ENCODE assay signal across 9 mouse cellular contexts in genomic region chr8:121851716-121852115, GRCm38 (mm10). TPM values are rescaled to one million over a fixed set of nuclear protein-coding genes. Genes with fewer than 3 reads are reported as not detected.
DNase-seq lines count a peak whose midpoint lies in the region; ATAC-seq and TF ChIP-seq lines count a peak whose summit lies in the region.
"Had no signal": no experiment of that assay in that cellular context is flagged by ENCODE, and none has a peak within 500 bp of the region (broad histone marks: within the 10 kb centered on the region; RNA-seq: fewer than 3 reads in every experiment).

No protein-coding gene starts in this region.

- no peak overlapping the region for H3K4me3 ChIP-seq in liver, embryonic 16.5 days (ENCODE audit: low read depth, low read length)
- no peak overlapping the region for H3K4me3 ChIP-seq in stomach, postnatal 0 days (ENCODE audit: low read depth, low read length)
- H3K4me3 ChIP-seq in kidney, embryonic 15.5 days (replicated peaks) = no peak overlapping the region
- H3K4me3 ChIP-seq: limb, embryonic 13.5 days had no signal

- H3K27me3 ChIP-seq in liver, embryonic 16.5 days (ENCODE audit: control insufficient read depth, insufficient read depth, low read depth, low read length) = no peaks in the 10 kb centered on the region
- no peaks in the 10 kb centered on the region for H3K27me3 ChIP-seq in stomach, postnatal 0 days (ENCODE audit: control insufficient read depth, insufficient read depth, low read length)
- H3K27me3 ChIP-seq in kidney, embryonic 15.5 days = no peaks in the 10 kb centered on the region
- H3K27me3 ChIP-seq: limb, embryonic 13.5 days had no signal

- WGBS in liver, embryonic 16.5 days (ENCODE audit: insufficient replicate concordance) = 43% methylated on average over 7 of the region's 7 CpGs
- 53% methylated on average over 7 of the region's 7 CpGs for WGBS in stomach, postnatal 0 days
- WGBS in kidney, embryonic 15.5 days = 74% methylated on average over 7 of the region's 7 CpGs

- no peaks in the 10 kb centered on the region for H3K9me3 ChIP-seq in liver, embryonic 16.5 days (replicated peaks; ENCODE audit: control insufficient read depth, low read length)
- H3K9me3 ChIP-seq in stomach, postnatal 0 days (ENCODE audit: control insufficient read depth, low read length) = no peaks in the 10 kb centered on the region
- H3K9me3 ChIP-seq in kidney, embryonic 15.5 days (replicated peaks) = no peaks in the 10 kb centered on the region
- H3K9me3 ChIP-seq: limb, embryonic 13.5 days had no signal

- DNase-seq in cerebellum, adult 11-12 months = peak; percentile 34
- no peak for DNase-seq in cerebellum, adult 9-10 months
- DNase-seq in ovary, postnatal 36 days (ENCODE audit: low spot score) = peak; percentile 12
- no peak for DNase-seq in ovary, adult 18-20 months (ENCODE audit: low spot score)
- peak; percentile 42 for DNase-seq in stomach, postnatal 0 days (ENCODE audit: low spot score)
- no peak for DNase-seq in heart, postnatal 36 days

- H3K36me3 ChIP-seq in liver, embryonic 16.5 days (ENCODE audit: control insufficient read depth, insufficient read depth) = no peaks in the 10 kb centered on the region
- H3K36me3 ChIP-seq in stomach, postnatal 0 days (ENCODE audit: control insufficient read depth, insufficient read depth, low read length) = no peaks in the 10 kb centered on the region
- H3K36me3 ChIP-seq in kidney, embryonic 15.5 days = no peaks in the 10 kb centered on the region
- H3K36me3 ChIP-seq: limb, embryonic 13.5 days had no signal

- TF ChIP-seq CTCF in stomach, postnatal 0 days (IDR thresholded peaks at IDR 0.05; ENCODE audit: low read depth) = no peak

- H3K9ac ChIP-seq in liver, embryonic 16.5 days (ENCODE audit: low read depth, low read length) = peak overlapping the region; percentile 66
- H3K9ac ChIP-seq in stomach, postnatal 0 days (ENCODE audit: low read length) = peak overlapping the region; percentile 2; the same call in 1 of the 2 replicates
- H3K9ac ChIP-seq in kidney, embryonic 15.5 days = no peak overlapping the region

- ATAC-seq in liver, embryonic 16.5 days (ENCODE audit: low read depth) = no peak
- peak; percentile 13; the same call in 1 of the 2 replicates for ATAC-seq in stomach, postnatal 0 days (ENCODE audit: low FRiP score, low TSS enrichment)
- ATAC-seq in kidney, embryonic 15.5 days (replicated peaks; ENCODE audit: low FRiP score) = no peak

- intact Hi-C loops in heart, postnatal 36 days (cut with DNase I) = loop anchor here (1.0 kb wide), 1 partner anchor 58 kb away; no protein-coding TSS in a partner anchor

- peaks cover 31% of the 10 kb centered on the region for H3K4me1 ChIP-seq in liver, embryonic 16.5 days (ENCODE audit: control insufficient read depth, low read depth, low read length)
- H3K4me1 ChIP-seq in stomach, postnatal 0 days (replicated peaks; ENCODE audit: control insufficient read depth, insufficient read depth) = no peaks in the 10 kb centered on the region
- H3K4me1 ChIP-seq in kidney, embryonic 15.5 days = peaks cover 11% of the 10 kb centered on the region

- H3K4me2 ChIP-seq in liver, embryonic 16.5 days (ENCODE audit: low read depth, low read length) = peak overlapping the region; percentile 72
- no peak overlapping the region for H3K4me2 ChIP-seq in stomach, postnatal 0 days (replicated peaks; ENCODE audit: low read depth)
- H3K4me2 ChIP-seq in kidney, embryonic 15.5 days = no peak overlapping the region

- TF ChIP-seq EP300 in stomach, postnatal 0 days (optimal IDR thresholded peaks at IDR 0.05) = no peak

- peak overlapping the region; percentile 72 for H3K27ac ChIP-seq in liver, embryonic 16.5 days (ENCODE audit: low read length)
- H3K27ac ChIP-seq in stomach, postnatal 0 days (replicated peaks) = no peak overlapping the region
- no peak overlapping the region for H3K27ac ChIP-seq in kidney, embryonic 15.5 days
- H3K27ac ChIP-seq: limb, embryonic 13.5 days had no signal

RNA-seq across cellular contexts. Expression of gene Klhdc4, which starts 22.3 kb away (rescaled TPM):
- polyA plus RNA-seq in liver, embryonic 16.5 days (2015; fragmentation: Nextera tagmentation; extraction: Ambion mirVana) = 16.1 and 17.3 TPM in 2 replicates
- polyA plus RNA-seq in stomach, postnatal 0 days (2015; fragmentation: Nextera tagmentation; extraction: Ambion mirVana) = 13.7 and 14.7 TPM in 2 replicates
- total RNA-seq in heart, postnatal 36 days (2021) = 10 to 100 TPM; 12.2 to 12.3 TPM
- 42.7 and 45.5 TPM in 2 replicates for polyA plus RNA-seq in kidney, embryonic 15.5 days (2015; fragmentation: Nextera tagmentation; extraction: Ambion mirVana)

RNA-seq across cellular contexts. Expression of gene Slc7a5, which starts 55.8 kb away (rescaled TPM):
- polyA plus RNA-seq in liver, embryonic 16.5 days (2015; fragmentation: Nextera tagmentation; extraction: Ambion mirVana) = 32.9 and 36.9 TPM in 2 replicates
- 8.9 and 9.3 TPM in 2 replicates for polyA plus RNA-seq in stomach, postnatal 0 days (2015; fragmentation: Nextera tagmentation; extraction: Ambion mirVana)
- total RNA-seq in heart, postnatal 36 days (2021) = 1 to 10 TPM; 3.1 to 3.6 TPM
- polyA plus RNA-seq in kidney, embryonic 15.5 days (2015; fragmentation: Nextera tagmentation; extraction: Ambion mirVana) = 16.7 and 19.3 TPM in 2 replicates

Comparison
In these comparisons a context has a peak if more than half of its experiments do, and no peak if none do; other contexts are left out.
1. DNase-seq: peak in cerebellum, adult 11-12 months (single experiment), ovary, postnatal 36 days (single experiment) and stomach, postnatal 0 days (single experiment); none in cerebellum, adult 9-10 months (single experiment), ovary, adult 18-20 months (single experiment) and heart, postnatal 36 days (0 of 2).